Mouse (Mus musculus): ENCODE data around the gene Rcc2. TPM values are rescaled to one million over a fixed set of nuclear protein-coding genes. Genes with fewer than 3 reads are reported as not detected.
A peak's percentile ranks its signal among the peaks of the same experiment; 100 is the strongest.

The Rcc2 gene
- polyA plus RNA-seq, 1 experiment = 49.6 TPM

DNA sequence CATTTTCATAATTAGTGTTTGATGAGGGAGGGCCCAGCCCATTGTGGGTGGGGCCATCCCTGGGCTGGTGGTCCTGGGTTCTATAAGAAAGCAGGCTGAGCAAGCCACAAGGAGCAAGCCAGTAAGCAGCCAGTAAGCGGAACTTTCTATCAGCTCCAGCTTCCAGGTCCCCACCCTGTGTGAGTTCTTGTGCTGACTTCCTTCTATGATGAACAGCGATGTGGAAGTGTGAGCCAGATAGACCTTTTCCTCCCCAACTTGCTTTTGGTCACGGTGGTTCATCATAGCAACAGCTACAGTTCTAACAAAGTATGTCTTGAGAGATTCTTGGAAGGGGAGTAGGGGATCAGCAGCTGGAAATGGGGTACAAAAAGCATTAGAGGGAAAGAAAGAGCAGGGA is 65.6 kb downstream of the Rcc2 start:
- no peak for DNase-seq
- 59% methylated on average over 3 of the region's 3 CpGs for WGBS
- Histone ChIP-seq H3K4me3 (replicated peaks; ENCODE audit: extremely low read depth, low read depth, low read length) (no peak overlapping the region), H3K4me1 (ENCODE audit: control insufficient read depth, insufficient read depth, low read length) (no peaks in the 10 kb centered on the region)
- TF ChIP-seq POLR2A (IDR thresholded peaks at IDR 0.05; ENCODE audit: borderline replicate concordance, extremely low read depth, low read depth, low read length) = no peak
- TF ChIP-seq CTCF (IDR thresholded peaks at IDR 0.05; ENCODE audit: insufficient read depth, low read length) = no peak

DNA sequence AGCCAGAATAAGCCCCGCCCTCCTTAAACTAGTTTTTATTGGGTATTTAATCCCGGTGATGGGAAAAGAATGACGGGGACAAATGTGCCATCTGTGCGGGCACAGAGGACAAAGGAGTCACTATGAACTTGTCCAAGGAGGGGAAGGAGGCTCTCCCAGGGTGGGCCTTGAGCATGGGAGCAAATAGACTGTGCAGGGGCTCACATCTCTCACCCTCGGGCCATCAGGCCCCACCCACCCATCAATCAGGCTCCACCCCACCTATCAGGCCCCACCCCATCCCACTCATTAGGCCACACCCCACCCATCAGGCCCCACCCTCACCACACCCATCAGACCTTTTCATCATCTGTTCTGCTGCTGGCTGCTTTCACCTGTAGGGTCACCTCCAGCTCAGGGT is 68.6 kb downstream of the Rcc2 start:
- TF ChIP-seq POLR2A (IDR thresholded peaks at IDR 0.05; ENCODE audit: borderline replicate concordance, extremely low read depth, low read depth, low read length) (no peak), CTCF (IDR thresholded peaks at IDR 0.05; ENCODE audit: insufficient read depth, low read length) (no peak)
- DNase-seq = no peak
- H3K4me1 ChIP-seq (ENCODE audit: control insufficient read depth, insufficient read depth, low read length) = no peaks in the 10 kb centered on the region
- no peak overlapping the region for H3K4me3 ChIP-seq (replicated peaks; ENCODE audit: extremely low read depth, low read depth, low read length)
- 76% methylated on average over 5 of the region's 5 CpGs for WGBS

DNA sequence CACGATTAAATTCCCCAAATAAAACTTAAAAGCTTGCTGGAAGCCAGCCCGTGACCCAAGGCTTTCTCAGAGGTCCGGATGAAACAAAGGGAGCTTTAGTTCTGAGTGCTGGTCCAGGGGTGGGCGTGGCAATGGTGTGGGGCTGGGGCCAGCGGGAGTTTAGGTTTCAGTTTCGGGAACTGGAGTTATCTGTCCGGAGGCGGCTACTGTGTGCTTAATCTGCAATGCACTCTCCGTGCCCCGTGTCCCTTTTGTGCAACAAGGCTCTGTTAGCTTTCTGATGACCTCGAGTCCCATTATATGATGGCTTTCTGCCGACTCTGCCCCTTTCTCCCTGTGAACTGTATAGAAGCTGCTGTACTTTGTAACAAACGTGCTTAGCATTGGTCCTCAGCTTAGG is 70.1 kb downstream of the Rcc2 start:
- peak; percentile 38 for DNase-seq
- Histone ChIP-seq H3K4me3 (replicated peaks; ENCODE audit: extremely low read depth, low read depth, low read length) (peak overlapping the region; percentile 7), H3K4me1 (ENCODE audit: control insufficient read depth, insufficient read depth, low read length) (no peaks in the 10 kb centered on the region)
- no peak for TF ChIP-seq CTCF (IDR thresholded peaks at IDR 0.05; ENCODE audit: insufficient read depth, low read length)
- no peak for TF ChIP-seq POLR2A (IDR thresholded peaks at IDR 0.05; ENCODE audit: borderline replicate concordance, extremely low read depth, low read depth, low read length)
- 3% methylated on average over 13 of the region's 13 CpGs for WGBS

DNA sequence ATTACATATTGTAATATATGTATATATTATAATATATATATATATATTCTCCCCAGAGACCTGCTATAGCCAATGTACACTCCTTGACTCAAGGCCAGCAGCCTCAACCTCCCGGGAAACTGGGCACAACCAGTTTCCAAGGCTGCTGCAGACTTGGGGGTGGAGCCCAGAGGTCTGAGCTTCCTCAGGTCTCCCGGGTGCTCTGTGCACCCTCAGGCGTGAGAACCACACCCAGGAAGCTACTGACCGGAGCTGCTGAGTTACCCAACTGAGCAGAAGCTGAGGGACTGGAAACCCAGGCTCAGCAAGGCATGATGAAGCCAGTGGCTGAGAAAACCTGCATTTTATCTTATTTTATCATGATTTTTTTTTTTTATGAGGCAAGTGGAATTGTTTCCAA is 70.8 kb downstream of the Rcc2 start:
- Histone ChIP-seq H3K4me1 (ENCODE audit: control insufficient read depth, insufficient read depth, low read length) (no peaks in the 10 kb centered on the region), H3K4me3 (replicated peaks; ENCODE audit: extremely low read depth, low read depth, low read length) (no peak overlapping the region)
- no peak for DNase-seq
- TF ChIP-seq CTCF (IDR thresholded peaks at IDR 0.05; ENCODE audit: insufficient read depth, low read length) (no peak), POLR2A (IDR thresholded peaks at IDR 0.05; ENCODE audit: borderline replicate concordance, extremely low read depth, low read depth, low read length) (no peak)
- 15% methylated on average over 4 of the region's 4 CpGs for WGBS

Other genes starting within 250 kb of the Rcc2 start
- 29.2 and 34.6 TPM in 2 replicates for gene Arhgef10l, start 34.5 kb upstream of the Rcc2 start, polyA plus RNA-seq (2012; rRNA removed)
- not detected in 2 replicates for gene Padi6, start 42.1 kb downstream of the Rcc2 start, polyA plus RNA-seq (2012; rRNA removed)
- gene Padi4, start 73.7 kb downstream of the Rcc2 start, polyA plus RNA-seq (2012; rRNA removed) = 4.5 and 9.4 TPM in 2 replicates
- gene Padi3, start 110.1 kb downstream of the Rcc2 start, polyA plus RNA-seq (2012; rRNA removed) = 0.21 and 0.34 TPM in 2 replicates
- gene Padi1, start 145.2 kb downstream of the Rcc2 start, polyA plus RNA-seq (2012; rRNA removed) = 0.36 and 1.9 TPM in 2 replicates
- gene Padi2, start 205.8 kb downstream of the Rcc2 start, polyA plus RNA-seq (2012; rRNA removed) = 3.7 and 4.7 TPM in 2 replicates